Mouse (Mus musculus) neural tube, embryonic 11.5 days (tissue): Measurements from ENCODE around the gene Tmem260. TPM values are rescaled to one million over a fixed set of nuclear protein-coding genes. Genes with fewer than 3 reads are reported as not detected.

Experiments
- ATAC-seq: fragments of 200-750 bp; cut with Nextera tagmentation; 2 replicates; pipeline ENCODE4 v1.8.0; 2017; ENCODE audit warnings: moderate number of reproducible peaks, mild to moderate bottlenecking, moderate TSS enrichment, moderate library complexity; ENCODE audit not compliant: insufficient read depth, low FRiP score, low TSS enrichment
- DNase-seq: peaks from one replicate; pipeline ENCODE4 v3.0.0-alpha.2; 2015; ENCODE audit warnings: low spot score
- H3K27ac ChIP-seq: fragments of 300-500 bp; sonication (generic); 2 replicates; pipeline ENCODE4 v1.5.1; 2014; ENCODE audit warnings: low read depth, mild to moderate bottlenecking, low read length
- H3K27me3 ChIP-seq: fragments of 300-500 bp; sonication (generic); 2 replicates; pipeline ENCODE4 v1.6.1; 2014; ENCODE audit warnings: mild to moderate bottlenecking, low read length, mixed read lengths; ENCODE audit not compliant: control insufficient read depth, insufficient read depth
- H3K36me3 ChIP-seq: fragments of 300-500 bp; sonication (generic); 2 replicates; pipeline ENCODE4 v1.6.1; 2014; ENCODE audit warnings: mild to moderate bottlenecking, low read length, moderate library complexity, mixed read lengths; ENCODE audit not compliant: control insufficient read depth, insufficient read depth
- H3K4me1 ChIP-seq: fragments of 300-500 bp; sonication (generic); 2 replicates; pipeline ENCODE4 v1.6.1; 2014; ENCODE audit warnings: low read length, mixed read lengths; ENCODE audit not compliant: control insufficient read depth, insufficient read depth
- H3K4me2 ChIP-seq: fragments of 300-500 bp; sonication (generic); 2 replicates; pipeline ENCODE4 v1.6.1; 2014; ENCODE audit warnings: low read depth, mild to moderate bottlenecking, moderate library complexity
- H3K4me3 ChIP-seq: fragments of 300-500 bp; sonication (generic); 2 replicates; pipeline ENCODE4 v1.5.1; 2014; ENCODE audit warnings: low read depth, low read length
- H3K9ac ChIP-seq: fragments of 300-500 bp; sonication (generic); 2 replicates; pipeline ENCODE4 v1.6.1; 2014; ENCODE audit warnings: mild to moderate bottlenecking, low read length
- H3K9me3 ChIP-seq: fragments of 300-500 bp; sonication (generic); 2 replicates; pipeline ENCODE4 v1.6.1; 2016; ENCODE audit warnings: low read length; ENCODE audit not compliant: control insufficient read depth
- WGBS: fragments of 180-500 bp; shearing (Covaris S2); extraction: QIAGEN DNeasy Blood & Tissue Kit; methylation state at CpG from one replicate; pipeline ENCODE4 v1.1.7; 2014; 5-methylcytosine and 5-hydroxymethylcytosine counted together
- polyA plus RNA-seq: library from polyadenylated mRNA; unstranded; fragments of >200 nt; fragmentation: Nextera tagmentation; extraction: Ambion mirVana; gene quantifications from 2 replicates; pipeline ENCODE4 v1.2.1, GENCODE M21; 2014

The Tmem260 gene
- polyA plus RNA-seq, 1 experiment from 2014 or later, result 25.3 TPM

GRCm38 (mm10) chr14:48503691-48504565 is 58.0 kb downstream of the Tmem260 start:
- 27% methylated on average over 18 of the region's 18 CpGs for WGBS
- peaks cover 6% of the 10 kb centered on the region; the same call in 1 of the 2 replicates for H3K27me3 ChIP-seq

GRCm38 (mm10) chr14:48504566-48504950 is 58.6 kb downstream of the Tmem260 start:
- Histone ChIP-seq H3K9me3 (no peaks in the 10 kb centered on the region), H3K27me3 (peaks cover 12% of the 10 kb centered on the region; the same call in 1 of the 2 replicates), H3K4me3 (no peak overlapping the region), H3K4me2 (no peak overlapping the region), H3K9ac (no peak overlapping the region), H3K36me3 (0 out of 2 replicates have a peak, but pooled peaks cover 3% of the 10 kb centered on the region), H3K4me1 (no peaks in the 10 kb centered on the region), H3K27ac (no peak overlapping the region)
- DNase-seq (no peak), ATAC-seq (no peak)
- 30% methylated on average over 9 of the region's 9 CpGs for WGBS

More at GRCm38 (mm10) chr14:48503691-48504565, 58.0 kb downstream of the Tmem260 start:
- Histone ChIP-seq H3K36me3 (no peaks in the 10 kb centered on the region), H3K9ac (no peak overlapping the region; the same call in 1 of the 2 replicates), H3K27ac (no peak overlapping the region), H3K4me1 (no peaks in the 10 kb centered on the region), H3K4me3 (no peak overlapping the region), H3K9me3 (no peaks in the 10 kb centered on the region), H3K4me2 (no peak overlapping the region)
- no peak for ATAC-seq
- DNase-seq, result peak; percentile 30

- Histone ChIP-seq H3K4me1 (no peaks in the 10 kb centered on the region), H3K36me3 (0 out of 2 replicates have a peak, but pooled peaks cover 3% of the 10 kb centered on the region), H3K4me3 (no peak overlapping the region), H3K9me3 (no peaks in the 10 kb centered on the region), H3K27me3 (peaks cover 19% of the 10 kb centered on the region), H3K27ac (no peak overlapping the region), H3K9ac (no peak overlapping the region), H3K4me2 (no peak overlapping the region)
- 97% methylated on average over 12 of the region's 12 CpGs for WGBS
- DNase-seq, result no peak
- no peak for ATAC-seq
These were observed 59.7 kb downstream of the Tmem260 start for GRCm38 (mm10) chr14:48505606-48506005.

- DNase-seq (no peak), ATAC-seq (no peak)
- H3K4me3 ChIP-seq, result no peak overlapping the region
- WGBS, result 82% methylated on average over 8 of the region's 8 CpGs
- H3K4me2 ChIP-seq, result no peak overlapping the region
- H3K9me3 ChIP-seq, result no peaks in the 10 kb centered on the region
- 0 out of 2 replicates have a peak, but pooled peaks cover 3% of the 10 kb centered on the region for H3K36me3 ChIP-seq
- H3K9ac ChIP-seq, result no peak overlapping the region
- H3K27me3 ChIP-seq, result peaks cover 26% of the 10 kb centered on the region
- H3K4me1 ChIP-seq, result no peaks in the 10 kb centered on the region
- H3K27ac ChIP-seq, result no peak overlapping the region
These were observed 61.5 kb downstream of the Tmem260 start for GRCm38 (mm10) chr14:48507376-48507775.

- no peak for DNase-seq
These were observed 63.2 kb downstream of the Tmem260 start for GRCm38 (mm10) chr14:48509131-48509530.

GRCm38 (mm10) chr14:48513098-48513823 is 67.3 kb downstream of the Tmem260 start:
- Histone ChIP-seq H3K36me3 (0 out of 2 replicates have a peak, but pooled peaks cover 3% of the 10 kb centered on the region), H3K27me3 (peaks cover 33% of the 10 kb centered on the region), H3K9me3 (no peaks in the 10 kb centered on the region), H3K4me3 (no peak overlapping the region), H3K4me1 (no peaks in the 10 kb centered on the region), H3K27ac (no peak overlapping the region), H3K4me2 (no peak overlapping the region), H3K9ac (no peak overlapping the region)
- WGBS, result 25% methylated on average over 12 of the region's 12 CpGs
- DNase-seq, result peak; percentile 35
- peak; percentile 88 for ATAC-seq

More at GRCm38 (mm10) chr14:48509131-48509530, 63.2 kb downstream of the Tmem260 start:
- Histone ChIP-seq H3K27ac (no peak overlapping the region), H3K9ac (no peak overlapping the region), H3K4me2 (no peak overlapping the region), H3K36me3 (0 out of 2 replicates have a peak, but pooled peaks cover 3% of the 10 kb centered on the region), H3K9me3 (no peaks in the 10 kb centered on the region), H3K4me3 (no peak overlapping the region), H3K27me3 (peaks cover 26% of the 10 kb centered on the region), H3K4me1 (no peaks in the 10 kb centered on the region)
- no peak for ATAC-seq
- WGBS, result 93% methylated on average over 5 of the region's 5 CpGs

GRCm38 (mm10) chr14:48513824-48514493 is 68.0 kb downstream of the Tmem260 start:
- Histone ChIP-seq H3K4me3 (no peak overlapping the region), H3K9me3 (no peaks in the 10 kb centered on the region), H3K27ac (no peak overlapping the region), H3K9ac (no peak overlapping the region), H3K27me3 (peaks cover 28% of the 10 kb centered on the region), H3K4me1 (no peaks in the 10 kb centered on the region), H3K36me3 (0 out of 2 replicates have a peak, but pooled peaks cover 3% of the 10 kb centered on the region), H3K4me2 (no peak overlapping the region)
- no peak for DNase-seq
- no peak for ATAC-seq
- WGBS, result 76% methylated on average over 12 of the region's 12 CpGs

- Histone ChIP-seq H3K36me3 (no peaks in the 10 kb centered on the region), H3K9ac (no peak overlapping the region), H3K27me3 (peaks cover 21% of the 10 kb centered on the region), H3K4me3 (no peak overlapping the region), H3K4me1 (no peaks in the 10 kb centered on the region), H3K4me2 (no peak overlapping the region), H3K9me3 (no peaks in the 10 kb centered on the region), H3K27ac (no peak overlapping the region)
- WGBS, result 71% methylated on average over 7 of the region's 7 CpGs
- ATAC-seq, result no peak
- DNase-seq, result no peak
These were observed 68.7 kb downstream of the Tmem260 start for GRCm38 (mm10) chr14:48514620-48515019.
